Mouse (Mus musculus): ENCODE measurements at regions not wholly inside any gene's neighbourhood (a gene's known extent, or its start where the extent isn't known, plus 50 kb on each side); places are given as distances from the start of the nearest gene placed in this dataset.

DNA sequence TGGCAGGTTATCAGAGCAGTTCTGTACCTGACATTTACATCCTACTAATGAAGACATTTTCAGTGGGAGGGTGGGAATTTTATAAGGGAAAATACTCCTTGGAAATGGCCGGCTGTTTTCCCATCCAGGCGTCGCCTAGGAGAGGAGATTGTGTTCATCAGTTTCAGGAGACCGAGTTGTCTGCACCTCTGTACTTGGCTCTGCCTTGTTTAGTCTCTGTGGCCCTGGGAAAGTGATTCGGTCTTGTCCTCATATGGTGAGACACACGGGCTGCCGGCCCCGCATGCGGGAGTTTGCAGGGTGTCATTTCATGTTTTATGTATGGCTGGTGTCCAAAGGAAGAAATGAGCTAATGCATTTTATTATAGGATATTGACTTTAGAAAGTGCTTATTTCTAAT is 287.9 kb downstream of the Cd109 start:
- no peak for DNase-seq (ENCODE audit: low spot score)

DNA sequence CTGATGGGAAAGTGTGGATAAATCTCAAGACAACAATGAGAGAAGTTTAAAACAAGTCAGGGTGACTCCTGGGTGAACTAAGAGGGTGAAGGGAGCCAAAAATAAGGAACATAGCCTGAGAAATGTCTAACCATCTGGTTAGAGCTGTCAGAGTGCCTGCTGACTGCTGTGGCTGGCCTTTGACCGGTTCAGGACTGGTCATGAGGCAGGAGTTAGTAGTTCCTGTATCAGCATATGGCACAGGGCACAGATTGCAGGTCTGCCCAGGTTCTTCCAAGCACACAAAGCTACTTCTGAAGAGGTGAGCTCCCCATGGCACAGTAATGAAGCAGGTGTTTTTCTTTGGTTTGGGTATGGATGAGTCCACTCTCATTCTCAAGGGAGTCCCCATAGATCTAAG is 302.0 kb downstream of the Cd109 start:
- DNase-seq (ENCODE audit: low spot score) = no peak

DNA sequence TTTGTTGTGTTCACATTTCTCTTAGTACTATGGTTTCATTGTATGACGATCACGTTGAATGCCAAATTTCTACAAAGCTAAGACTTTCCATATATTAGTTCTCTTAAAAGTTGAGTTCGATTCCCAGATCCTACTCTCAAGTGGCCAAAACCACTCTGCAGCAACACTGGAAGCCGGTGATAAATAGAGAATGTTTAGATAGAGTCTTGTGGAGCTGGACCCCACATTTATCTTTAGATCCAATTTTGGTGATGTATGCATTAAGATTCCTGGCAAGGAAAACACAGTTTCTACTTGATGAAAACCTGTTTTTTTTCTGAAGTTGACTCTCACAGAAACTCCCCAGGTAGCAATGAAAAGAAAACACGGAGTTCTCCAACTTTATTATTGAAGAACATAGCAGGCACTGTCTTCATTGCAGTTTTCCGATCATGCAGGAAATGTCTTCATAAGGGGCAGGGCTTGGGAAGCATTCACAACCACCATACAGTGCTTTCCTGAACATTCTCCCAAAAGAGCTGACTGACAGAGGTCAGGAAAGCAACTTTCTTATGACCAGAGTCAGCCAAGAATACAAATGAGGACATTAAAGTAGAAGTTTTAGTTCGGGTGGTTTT is 310.7 kb downstream of the Cd109 start:
- no peak for DNase-seq (ENCODE audit: low spot score)

DNA sequence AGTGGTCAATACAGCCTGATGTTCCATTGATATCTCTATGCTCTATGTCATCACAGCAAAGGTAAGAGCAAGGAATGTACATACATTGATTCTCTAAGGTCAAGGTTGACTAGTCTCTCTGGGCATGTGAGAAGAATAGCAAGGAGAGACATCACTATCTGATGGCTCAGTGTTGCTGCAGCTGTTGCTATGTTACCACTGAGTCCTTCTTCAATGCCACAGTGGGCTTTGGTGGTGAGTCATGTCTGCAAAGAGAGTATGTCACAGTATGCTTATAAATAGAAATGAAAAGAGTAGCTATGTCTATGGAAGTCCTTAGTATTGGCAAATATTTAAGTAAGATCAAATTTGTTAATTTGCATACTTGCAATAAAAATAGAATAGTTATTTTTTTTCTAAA is 326.3 kb downstream of the Cd109 start:
- no peak for DNase-seq (ENCODE audit: low spot score)

DNA sequence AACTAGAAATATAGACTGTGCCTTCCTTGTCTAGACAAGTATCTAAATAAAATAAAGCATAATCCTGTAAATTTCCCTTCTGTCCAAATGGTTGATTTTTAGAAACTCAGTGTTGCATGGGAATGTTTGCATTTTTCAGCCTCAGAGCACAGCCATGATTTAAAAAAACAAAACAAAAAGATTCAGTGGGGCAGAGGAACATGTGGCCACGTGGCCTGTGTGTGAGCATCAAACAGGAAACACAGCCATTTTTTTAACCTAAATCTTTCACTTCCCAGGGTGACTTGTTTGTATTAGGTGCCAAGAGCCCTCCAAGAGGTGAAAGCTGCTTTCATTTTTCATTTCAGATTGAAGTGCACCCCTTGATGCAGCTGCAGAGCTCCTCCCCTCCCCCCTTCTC is 349.5 kb downstream of the Cd109 start:
- DNase-seq (ENCODE audit: low spot score) = no peak

DNA sequence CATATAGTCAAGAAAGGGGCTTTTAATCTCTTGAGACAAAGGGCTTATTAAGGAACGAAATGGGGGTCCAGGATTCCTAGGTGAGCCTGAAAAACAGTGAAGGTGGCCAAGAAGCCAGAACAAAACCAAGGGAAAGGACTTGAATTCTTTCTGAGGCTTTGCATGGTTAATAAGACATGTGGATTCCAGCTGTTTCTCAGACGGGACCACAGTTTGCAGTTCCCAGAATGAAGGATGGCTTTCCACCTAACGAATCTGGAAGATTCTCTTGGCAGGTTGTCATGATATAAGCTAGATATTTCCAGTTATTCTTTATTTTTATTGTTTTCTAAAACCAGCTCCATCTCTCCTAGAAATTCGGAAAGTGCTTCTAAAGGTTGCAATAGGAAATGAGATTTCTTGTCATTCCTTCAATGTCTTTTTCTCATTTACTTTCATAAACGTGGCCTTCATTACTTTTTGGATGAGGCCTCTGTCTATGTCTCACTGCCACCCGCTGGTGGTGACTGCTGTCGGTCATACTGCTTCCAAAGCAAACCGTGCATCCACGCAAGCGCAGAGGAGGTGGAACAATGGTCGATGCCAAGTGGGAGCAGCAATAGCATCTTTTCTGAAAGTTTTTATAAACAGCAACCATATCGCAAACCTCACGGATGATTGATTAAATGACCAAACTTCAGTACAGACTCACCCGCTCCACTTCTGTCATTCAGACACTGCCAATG is 350.0 kb downstream of the Cd109 start:
- DNase-seq (ENCODE audit: low spot score) = no peak

DNA sequence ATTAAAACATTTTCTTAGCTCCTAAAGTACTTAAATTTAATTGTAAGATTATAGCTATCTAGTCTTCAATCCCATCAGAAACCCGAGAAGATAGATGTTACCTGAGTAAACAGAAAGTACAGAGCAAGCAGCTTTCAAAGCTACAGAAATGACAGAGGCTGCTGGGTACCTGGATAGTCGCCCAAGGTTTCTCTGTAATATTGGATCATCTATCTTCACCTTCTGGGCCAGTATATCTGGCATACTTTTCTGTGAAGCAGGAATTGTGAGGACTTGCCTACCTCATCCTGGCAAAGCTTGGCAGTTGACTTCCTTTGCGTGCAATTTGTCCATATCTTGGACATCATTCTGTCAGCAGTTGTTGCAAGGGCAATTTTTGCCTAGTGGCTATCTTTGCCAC is 356.4 kb downstream of the Cd109 start:
- DNase-seq (ENCODE audit: low spot score) = no peak

DNA sequence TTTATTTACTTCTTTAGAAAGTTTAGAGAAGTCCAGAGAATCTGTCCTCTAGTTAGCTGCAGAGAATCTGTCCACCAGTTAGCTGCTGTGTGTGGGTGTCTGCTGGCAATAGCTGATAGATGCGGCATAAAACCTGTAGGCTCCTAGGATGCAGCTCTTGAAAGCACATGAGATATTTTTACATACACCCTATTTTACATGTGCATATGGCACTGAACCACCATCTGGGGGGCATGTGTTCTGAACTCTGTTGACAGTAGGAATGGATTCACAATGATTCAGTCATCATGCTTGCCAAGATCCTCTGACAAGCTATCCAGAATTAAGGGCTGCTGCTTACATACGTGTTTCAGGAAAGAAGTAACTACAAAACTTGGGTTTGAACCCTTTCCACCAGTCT is 368.4 kb downstream of the Cd109 start:
- DNase-seq (ENCODE audit: low spot score) = no peak

DNA sequence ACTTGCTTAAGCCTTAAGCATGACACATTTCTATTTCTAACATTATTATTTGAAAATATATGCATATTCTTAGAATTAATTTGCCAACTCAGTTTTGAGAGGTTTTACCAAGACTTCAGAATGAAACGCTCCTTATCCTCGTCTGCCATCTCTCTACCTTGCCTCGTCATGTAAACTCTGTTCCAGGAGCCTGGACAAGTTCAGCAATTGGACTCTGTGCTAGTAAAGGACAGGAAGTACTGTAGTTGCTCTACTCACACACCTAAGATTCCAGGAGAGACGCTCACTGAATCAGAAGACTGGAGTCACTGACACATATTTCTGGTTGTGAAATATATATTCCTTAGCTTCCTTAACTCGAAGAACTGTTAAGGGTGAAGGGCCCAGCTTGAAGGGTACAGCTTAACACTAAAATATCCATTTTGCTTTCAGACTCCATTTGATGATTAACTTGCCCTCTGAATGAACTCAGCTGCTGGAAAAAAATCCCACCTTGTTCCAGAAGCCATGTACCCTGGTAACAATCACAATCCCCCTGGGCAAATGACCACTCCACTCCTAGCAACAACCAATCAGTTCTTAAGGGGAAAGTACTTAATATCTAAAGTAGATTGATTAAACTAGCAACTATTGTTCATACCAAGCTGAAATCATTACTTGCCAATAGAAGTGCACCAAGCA is 370.0 kb downstream of the Cd109 start:
- DNase-seq (ENCODE audit: low spot score) = no peak

DNA sequence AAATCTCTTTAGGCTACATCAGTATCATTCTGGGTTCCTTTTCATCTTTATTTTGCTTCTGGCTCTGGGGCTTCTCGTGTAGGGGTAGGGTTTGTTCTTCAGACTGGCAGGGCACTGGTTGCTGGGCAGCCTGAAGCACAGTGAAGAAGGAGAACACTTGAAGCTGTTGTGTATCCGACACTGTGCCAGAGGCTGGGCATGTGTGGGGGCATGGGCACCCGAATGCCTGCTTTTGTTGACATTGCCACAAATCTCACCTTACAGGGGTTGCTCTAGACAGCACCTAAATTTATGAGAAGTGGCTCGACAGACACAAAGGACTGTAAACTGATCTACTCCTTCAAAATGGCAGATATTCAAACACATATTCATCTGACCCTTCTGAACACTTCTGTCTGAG is 376.0 kb downstream of the Cd109 start:
- DNase-seq (ENCODE audit: low spot score) = no peak

DNA sequence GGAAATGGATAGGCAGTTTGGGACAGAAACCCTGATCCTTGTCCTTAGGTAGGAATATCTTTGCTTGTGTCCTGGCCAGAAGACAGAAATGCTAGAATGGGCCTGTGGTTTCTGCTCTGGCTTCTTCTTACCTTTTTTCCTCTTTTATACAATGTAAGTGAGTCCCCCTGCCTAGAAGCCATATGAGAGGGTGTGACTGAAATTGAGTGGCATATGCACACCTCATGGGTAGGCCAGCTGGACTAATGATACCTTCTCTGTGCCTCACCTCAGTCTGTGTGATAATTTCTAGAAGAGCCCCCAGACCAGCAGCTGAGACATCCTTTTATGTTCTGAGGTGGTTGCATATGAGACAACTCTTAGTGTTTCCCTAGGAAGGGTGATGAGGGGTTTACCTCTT is 385.7 kb downstream of the Cd109 start:
- DNase-seq (ENCODE audit: low spot score) = no peak

DNA sequence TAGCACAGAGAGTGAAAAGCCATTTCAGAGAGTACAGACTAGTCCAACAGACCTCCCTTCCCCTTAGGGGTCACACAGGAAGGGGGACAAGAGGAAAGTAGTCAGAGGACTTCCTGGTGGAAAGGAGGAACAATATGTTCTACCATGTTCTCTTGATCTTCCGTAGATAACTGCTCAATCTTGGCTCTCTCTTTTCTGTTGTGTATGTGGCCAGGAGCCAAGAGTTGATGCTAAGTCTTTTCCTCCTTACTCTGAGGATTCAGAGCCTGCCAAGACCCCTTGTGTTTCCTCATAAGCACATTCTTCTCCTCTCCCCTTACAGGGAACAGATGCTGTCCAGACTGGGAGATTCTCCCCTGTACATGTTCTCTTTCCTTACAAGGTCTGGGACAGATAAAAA is 386.6 kb downstream of the Cd109 start:
- no peak for DNase-seq (ENCODE audit: low spot score)

DNA sequence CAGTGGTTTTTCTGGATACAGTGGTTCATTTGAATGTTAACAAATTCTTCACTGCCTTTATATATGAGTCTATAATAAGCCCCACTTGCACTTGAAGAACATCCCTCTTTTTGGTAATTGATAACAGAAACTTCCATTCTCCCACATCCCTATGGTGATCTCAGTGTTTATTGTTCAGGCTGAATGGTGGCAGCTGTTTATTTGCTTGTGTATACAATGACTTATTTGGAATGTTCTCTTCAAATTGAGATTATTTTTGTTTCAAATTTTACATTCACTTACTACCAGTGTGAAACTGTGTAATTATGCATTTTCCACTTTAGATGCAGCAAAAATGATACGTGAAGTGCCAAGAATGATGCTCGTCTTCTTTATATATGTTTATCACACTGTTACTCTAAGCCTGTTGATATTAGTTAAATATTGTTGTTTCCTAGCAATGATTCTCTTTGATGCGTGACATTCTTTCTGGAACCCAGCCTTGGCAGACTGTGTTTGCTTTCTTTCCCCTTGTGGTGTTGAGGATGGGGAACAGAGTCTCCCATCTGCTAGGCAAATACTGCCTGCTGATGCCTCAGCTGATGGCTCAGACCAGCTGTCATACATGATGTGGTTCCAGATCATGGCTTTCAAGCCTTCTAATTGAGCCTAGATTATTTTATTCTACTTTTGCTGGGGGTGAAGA is 389.1 kb downstream of the Cd109 start:
- DNase-seq (ENCODE audit: low spot score) = no peak

DNA sequence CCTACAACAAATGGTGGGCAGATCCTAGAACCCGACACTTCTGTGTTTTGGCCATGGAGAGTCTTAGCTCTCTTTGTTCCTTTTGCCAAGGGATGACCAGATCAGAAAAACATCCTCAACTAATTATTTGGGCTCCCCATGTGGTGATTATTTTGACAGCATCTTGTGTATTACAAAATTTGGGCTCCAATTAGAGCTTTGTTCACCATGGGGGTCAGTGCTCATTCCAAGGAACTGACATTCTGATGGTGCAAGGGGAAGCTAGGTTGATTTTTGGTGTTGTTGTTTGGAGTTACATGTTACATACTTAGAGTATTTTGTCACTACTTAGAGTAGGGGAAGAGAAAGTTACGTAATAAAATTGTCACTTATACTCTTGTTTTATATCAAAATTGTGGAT is 406.9 kb downstream of the Cd109 start:
- DNase-seq (ENCODE audit: low spot score) = no peak

DNA sequence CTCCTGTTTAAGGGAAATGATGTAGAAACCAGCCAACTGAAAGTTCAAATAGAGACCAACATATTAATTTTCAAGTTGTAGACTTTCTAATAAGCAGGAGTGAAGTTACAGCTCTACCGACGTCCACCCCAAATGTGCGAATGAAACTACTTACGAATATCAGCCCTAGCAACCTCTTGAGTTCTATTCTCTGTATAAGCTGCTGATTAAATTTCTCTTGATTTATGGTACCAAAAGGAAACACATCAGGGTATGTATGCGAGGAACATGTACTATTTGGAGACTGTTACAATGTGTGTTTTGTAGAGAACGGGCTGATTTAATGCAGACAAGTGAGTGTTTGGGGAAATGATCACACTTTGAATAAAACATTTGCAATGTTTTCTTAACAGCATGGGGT is 412.9 kb downstream of the Cd109 start:
- DNase-seq (ENCODE audit: low spot score) = no peak

DNA sequence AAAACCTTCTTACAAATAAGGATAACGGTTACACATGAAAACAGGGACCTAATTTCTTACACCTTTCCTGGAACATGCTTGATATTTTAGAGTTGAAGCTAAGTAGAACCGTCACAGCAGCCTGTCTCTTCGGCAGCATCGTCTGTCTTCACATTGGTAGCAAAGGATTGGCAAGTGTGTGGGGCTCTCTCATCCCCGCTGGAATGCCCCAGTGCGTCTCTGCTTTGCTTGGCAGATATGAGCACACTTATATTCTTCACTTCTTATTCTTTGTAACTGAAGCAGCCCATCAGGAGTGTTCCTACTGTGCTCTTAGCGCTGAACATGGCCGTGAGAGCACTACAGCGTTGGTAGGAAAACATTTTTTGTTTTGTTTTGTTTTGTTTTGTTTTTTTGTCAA is 414.1 kb downstream of the Cd109 start:
- DNase-seq (ENCODE audit: low spot score) = no peak

DNA sequence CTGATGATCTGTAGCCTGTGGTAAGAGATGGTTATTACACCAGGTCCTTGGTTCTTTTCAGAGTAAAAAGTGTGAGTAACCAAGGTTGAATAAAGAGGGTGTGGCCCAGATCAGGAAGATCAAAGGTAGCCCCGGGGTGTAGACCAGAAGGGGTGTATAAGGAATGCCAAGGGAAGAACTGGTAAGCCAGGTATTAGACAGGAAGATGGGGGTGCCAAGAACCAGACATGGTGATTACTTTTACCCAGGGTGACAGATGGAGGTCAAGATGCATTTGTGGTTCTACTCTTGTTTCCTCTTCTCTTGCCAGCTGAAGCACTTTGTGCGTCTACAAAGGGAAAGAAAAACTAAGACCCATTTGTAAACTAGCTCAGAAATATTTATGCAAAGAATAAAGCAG is 420.3 kb downstream of the Cd109 start:
- DNase-seq (ENCODE audit: low spot score) = no peak

DNA sequence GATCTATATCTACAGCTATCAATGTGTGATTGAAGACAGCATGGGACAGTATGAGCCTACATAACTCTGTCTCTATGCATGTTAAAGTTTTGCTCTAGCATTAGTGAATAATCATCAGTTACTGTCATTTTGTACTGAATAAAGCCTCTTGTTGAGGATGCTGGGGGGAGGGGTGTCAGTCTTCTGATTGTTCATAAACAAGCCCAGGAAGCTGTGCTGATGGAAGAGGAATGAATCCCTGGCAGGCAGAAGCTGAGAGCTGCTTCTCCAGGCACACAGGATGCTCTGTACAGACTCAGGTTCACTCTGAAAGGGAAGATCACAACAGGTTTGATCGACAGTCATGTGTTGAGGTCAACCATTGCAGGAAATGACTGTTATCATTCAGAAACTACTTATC is 421.7 kb downstream of the Cd109 start:
- no peak for DNase-seq (ENCODE audit: low spot score)

DNA sequence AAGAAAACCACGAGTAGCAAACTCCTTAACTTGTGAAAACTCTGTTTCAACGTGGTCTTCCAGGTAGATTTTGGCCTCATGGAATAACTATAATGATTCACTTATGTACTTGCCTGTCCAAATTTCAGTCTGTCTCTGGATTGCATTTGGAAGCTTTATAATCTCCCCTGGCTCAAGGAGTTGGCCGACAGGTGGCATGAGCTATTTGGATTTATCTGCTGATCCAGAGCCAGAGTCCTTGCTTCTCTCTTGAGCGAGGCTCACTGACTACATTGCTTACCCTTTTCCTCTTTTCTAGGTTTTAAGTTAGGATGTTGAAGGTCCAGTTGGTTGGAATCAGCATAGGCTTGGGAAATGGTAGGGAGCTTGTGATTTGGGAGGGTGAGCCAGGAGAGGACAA is 423.6 kb downstream of the Cd109 start:
- DNase-seq (ENCODE audit: low spot score) = no peak

DNA sequence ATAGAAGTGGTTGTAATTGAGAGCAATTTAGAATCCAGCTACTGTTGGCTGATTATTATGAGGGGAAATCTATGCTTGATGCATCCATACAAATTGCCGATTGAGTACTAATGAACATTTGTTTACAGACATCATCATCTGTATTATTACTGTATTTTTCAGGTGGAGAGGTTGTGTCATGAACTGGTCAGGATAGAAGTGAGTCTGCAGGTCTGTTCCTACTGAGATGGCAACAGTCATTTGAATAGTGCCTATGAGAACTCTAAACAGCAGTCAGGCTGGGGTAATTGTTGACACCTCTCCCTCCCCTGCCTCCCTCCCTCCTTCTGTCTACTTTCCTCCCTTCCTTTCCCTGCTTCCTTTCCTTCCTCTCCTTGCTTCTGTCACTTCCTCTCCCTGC is 429.0 kb downstream of the Cd109 start:
- no peak for DNase-seq (ENCODE audit: low spot score)

DNA sequence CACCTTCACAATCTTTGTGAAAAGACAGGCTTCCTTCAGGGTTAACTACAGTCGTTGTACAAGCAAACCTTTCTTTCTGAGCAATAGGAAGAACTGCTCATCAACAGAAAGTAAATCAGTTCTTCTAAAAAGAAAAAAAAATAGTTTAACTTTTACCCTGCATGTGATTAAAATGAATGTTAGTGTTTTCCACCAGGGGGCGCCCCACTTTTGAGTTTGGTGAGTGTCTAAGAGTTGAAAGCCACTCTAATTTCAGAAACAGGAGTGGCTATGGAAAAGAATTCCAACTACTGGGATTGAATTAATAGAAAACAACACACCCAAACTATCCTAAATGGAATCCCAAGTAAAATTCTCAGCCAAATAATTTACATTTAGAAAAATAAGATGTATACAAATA is 430.0 kb downstream of the Cd109 start:
- DNase-seq (ENCODE audit: low spot score) = peak; percentile 9

DNA sequence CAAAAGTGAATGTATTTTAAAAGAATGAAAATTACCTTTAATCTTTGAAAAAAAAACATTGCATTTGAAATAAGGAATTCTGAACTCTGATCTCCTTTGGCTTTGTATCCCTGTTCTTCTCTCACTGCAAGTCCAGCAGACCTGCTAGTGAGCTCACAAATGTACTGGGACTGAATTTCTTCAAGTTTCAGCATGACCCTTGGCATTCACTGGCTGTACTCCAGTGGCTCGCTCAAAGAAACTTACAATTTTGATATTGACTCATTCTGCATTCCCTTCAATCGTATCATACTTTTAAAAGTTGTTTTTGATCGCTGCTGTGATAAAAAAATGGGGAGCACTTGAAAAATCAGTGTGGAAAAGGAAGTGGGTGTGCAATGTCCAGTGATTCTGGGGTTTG is 456.6 kb downstream of the Cd109 start:
- DNase-seq (ENCODE audit: low spot score) = no peak

DNA sequence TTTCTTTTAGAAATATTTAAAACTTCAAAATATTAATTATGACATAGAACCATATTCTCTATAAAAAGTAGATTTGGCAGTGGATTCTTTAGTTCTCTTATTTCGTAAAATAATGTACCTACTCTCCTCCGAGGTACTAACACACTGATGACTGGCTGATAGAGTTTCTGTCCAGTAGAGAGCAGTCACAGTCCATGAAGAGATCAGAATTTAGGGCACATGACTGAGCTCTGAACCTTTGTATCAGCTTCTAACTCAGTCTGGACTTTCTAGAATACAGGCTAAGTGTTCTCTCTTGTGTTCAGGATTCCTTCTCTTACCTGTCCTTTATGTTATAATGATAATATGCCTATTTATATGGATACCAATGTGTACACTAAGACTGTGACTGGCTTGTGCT is 494.3 kb downstream of the Cd109 start:
- no peak for DNase-seq (ENCODE audit: low spot score)

All from gastrocnemius, adult 18-20 months (tissue).